Mouse (Mus musculus) embryonic fibroblast, embryonic 13.5 days (primary cell): ENCODE measurements at regions not wholly inside any gene's neighbourhood (a gene's known extent, or its start where the extent isn't known, plus 50 kb on each side); places are given as distances from the start of the nearest gene placed in this dataset.

Experiments used
- CTCF ChIP-seq: IDR thresholded peaks from 2 replicates; pipeline ENCODE4 v1.5.1; 2011; ENCODE audit warnings: mild to moderate bottlenecking, control low read depth, low read length, moderate library complexity, borderline replicate concordance; ENCODE audit not compliant: insufficient read depth
- POLR2A ChIP-seq: IDR thresholded peaks from 2 replicates; pipeline ENCODE4 v1.6.1; 2011; ENCODE audit warnings: low read depth, mild to moderate bottlenecking, control low read depth, low read length, moderate library complexity

DNA sequence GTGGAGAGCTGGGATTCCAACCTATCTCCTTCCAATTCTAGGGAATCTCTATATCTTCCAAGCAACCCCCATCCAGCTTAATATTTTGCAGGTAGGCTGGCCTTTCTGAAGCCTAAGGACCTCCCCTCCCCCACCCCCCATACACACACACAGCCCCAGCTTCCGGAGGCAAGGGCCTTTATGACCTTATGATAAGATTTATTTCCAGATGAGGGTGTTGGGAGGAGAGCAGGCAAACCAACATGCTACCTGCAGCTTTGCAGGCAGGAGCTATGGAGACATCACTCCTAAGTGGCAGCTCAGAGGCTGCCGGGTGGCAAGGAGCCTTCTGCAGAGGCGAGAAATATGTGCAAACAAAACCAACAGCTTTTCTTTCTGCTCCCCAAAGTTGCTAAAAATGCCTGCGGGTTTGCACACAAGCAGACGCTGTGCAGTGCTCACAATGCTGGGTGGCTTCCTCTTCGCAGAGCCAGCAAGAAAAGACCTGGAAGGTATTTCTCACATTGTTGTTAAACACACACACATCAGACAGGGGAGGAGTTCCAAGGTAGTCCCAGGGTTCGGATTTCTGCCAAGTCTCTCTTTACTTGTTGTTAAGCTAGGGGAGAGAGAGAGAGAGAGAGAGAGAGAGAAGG, 145.2 kb upstream of the Jun start:
- TF ChIP-seq CTCF (no peak), POLR2A (no peak)
